In genomic region chr10:63338914-63339643, GRCm38 (mm10) we compare ENCODE assay signal across 8 mouse cellular contexts. TPM values are rescaled to one million over a fixed set of nuclear protein-coding genes. Genes with fewer than 3 reads are reported as not detected.
DNase-seq lines count a peak whose midpoint lies in the region; ATAC-seq and TF ChIP-seq lines count a peak whose summit lies in the region.

No protein-coding gene starts in this region.

- under 1% methylated on average over 68 of the region's 74 CpGs for WGBS in embryonic facial prominence, embryonic 12.5 days
- WGBS in kidney, adult 2 months = 2% methylated on average over 73 of the region's 74 CpGs
- under 1% methylated on average over 44 of the region's 74 CpGs for WGBS in limb, embryonic 11.5 days
- under 1% methylated on average over 60 of the region's 74 CpGs for WGBS in midbrain, embryonic 13.5 days
- 1% methylated on average over 70 of the region's 74 CpGs for WGBS in small intestine, adult 2 months

- peak overlapping the region; percentile 55 for H3K4me2 ChIP-seq in embryonic facial prominence, embryonic 12.5 days (replicated peaks)
- H3K4me2 ChIP-seq in limb, embryonic 11.5 days (ENCODE audit: low read depth, severe bottlenecking) = peak overlapping the region; percentile 80
- peak overlapping the region; percentile 58 for H3K4me2 ChIP-seq in midbrain, embryonic 13.5 days (replicated peaks)

- TF ChIP-seq CTCF in kidney, adult 2 months (conservative IDR thresholded peaks at IDR 0.05; ENCODE audit: insufficient read depth, insufficient read length, low read depth, low read length) = no peak
- no peak for TF ChIP-seq CTCF in small intestine, adult 2 months (IDR thresholded peaks at IDR 0.05; ENCODE audit: extremely low read depth, insufficient read length, insufficient replicate concordance, low read depth, low read length)

- ATAC-seq in embryonic facial prominence, embryonic 12.5 days (ENCODE audit: insufficient number of reproducible peaks, insufficient read depth, low FRiP score, low TSS enrichment) = peak; percentile 95
- ATAC-seq in limb, embryonic 11.5 days (ENCODE audit: insufficient number of reproducible peaks, low FRiP score, low TSS enrichment, low read depth) = peak; percentile 94
- peak; percentile 95 for ATAC-seq in midbrain, embryonic 13.5 days

- H3K27ac ChIP-seq in embryonic facial prominence, embryonic 12.5 days = peak overlapping the region; percentile 93
- peak overlapping the region; percentile 64 for H3K27ac ChIP-seq in kidney, adult 2 months (ENCODE audit: insufficient read depth, low read depth, low read length)
- peak overlapping the region; percentile 91 for H3K27ac ChIP-seq in limb, embryonic 11.5 days (replicated peaks; ENCODE audit: low read depth, low read length)
- peak overlapping the region; percentile 94 for H3K27ac ChIP-seq in midbrain, embryonic 13.5 days
- H3K27ac ChIP-seq in small intestine, adult 2 months (ENCODE audit: insufficient read depth, low read depth, low read length) = peak overlapping the region; percentile 79

- DNase-seq in 3T3-L1 (ENCODE audit: low read depth, low spot score) = peak; percentile 43
- peak; percentile 95 to 97 for DNase-seq in adrenal gland, postnatal 36 days
- DNase-seq in heart, adult 18-20 months = peak; percentile 92 to 95
- DNase-seq in kidney, adult 2 months = peak; percentile 96
- peak; percentile 93 for DNase-seq in limb, embryonic 11.5 days (ENCODE audit: low spot score)

- peak overlapping the region; percentile 73 for H3K4me3 ChIP-seq in embryonic facial prominence, embryonic 12.5 days
- H3K4me3 ChIP-seq in kidney, adult 2 months (ENCODE audit: insufficient read depth, low read depth, low read length) = peak overlapping the region; percentile 68
- H3K4me3 ChIP-seq in limb, embryonic 11.5 days (ENCODE audit: low read depth, low read length) = peak overlapping the region; percentile 62
- H3K4me3 ChIP-seq in midbrain, embryonic 13.5 days (replicated peaks) = peak overlapping the region; percentile 78
- H3K4me3 ChIP-seq in small intestine, adult 2 months (ENCODE audit: low read depth, low read length) = peak overlapping the region; percentile 93

- peaks cover 10% of the 10 kb centered on the region for H3K4me1 ChIP-seq in embryonic facial prominence, embryonic 12.5 days
- H3K4me1 ChIP-seq in kidney, adult 2 months (ENCODE audit: control insufficient read depth, insufficient read depth, low read length) = peaks cover 5% of the 10 kb centered on the region; the same call in 1 of the 2 replicates
- peaks cover 6% of the 10 kb centered on the region; the same call in 1 of the 2 replicates for H3K4me1 ChIP-seq in limb, embryonic 11.5 days (ENCODE audit: control insufficient read depth, insufficient read depth, low read length)
- peaks cover 23% of the 10 kb centered on the region for H3K4me1 ChIP-seq in midbrain, embryonic 13.5 days (replicated peaks)
- peaks cover 9% of the 10 kb centered on the region for H3K4me1 ChIP-seq in small intestine, adult 2 months (ENCODE audit: control insufficient read depth, insufficient read depth, insufficient read length, low read length)

- H3K9ac ChIP-seq in embryonic facial prominence, embryonic 12.5 days = peak overlapping the region; percentile 94
- peak overlapping the region; percentile 97 for H3K9ac ChIP-seq in limb, embryonic 11.5 days (ENCODE audit: low read length)
- H3K9ac ChIP-seq in midbrain, embryonic 13.5 days (replicated peaks) = peak overlapping the region; percentile 96

- H3K36me3 ChIP-seq in embryonic facial prominence, embryonic 12.5 days = peaks cover 7% of the 10 kb centered on the region; the same call in 1 of the 2 replicates
- no peaks in the 10 kb centered on the region; the same call in 1 of the 2 replicates for H3K36me3 ChIP-seq in kidney, adult 2 months (ENCODE audit: control insufficient read depth, insufficient read depth, low read length)
- peaks cover 5% of the 10 kb centered on the region; the same call in 1 of the 2 replicates for H3K36me3 ChIP-seq in limb, embryonic 11.5 days (ENCODE audit: control insufficient read depth, insufficient read depth, low read length)
- H3K36me3 ChIP-seq in midbrain, embryonic 13.5 days = peaks cover 8% of the 10 kb centered on the region; the same call in 1 of the 2 replicates
- H3K36me3 ChIP-seq in small intestine, adult 2 months (ENCODE audit: control insufficient read depth, insufficient read depth, low read length) = peaks cover 6% of the 10 kb centered on the region

- H3K9me3 ChIP-seq in embryonic facial prominence, embryonic 12.5 days = no peaks in the 10 kb centered on the region
- H3K9me3 ChIP-seq in limb, embryonic 11.5 days (ENCODE audit: control insufficient read depth, low read length) = no peaks in the 10 kb centered on the region
- no peaks in the 10 kb centered on the region for H3K9me3 ChIP-seq in midbrain, embryonic 13.5 days

- H3K27me3 ChIP-seq in embryonic facial prominence, embryonic 12.5 days = no peaks in the 10 kb centered on the region
- no peaks in the 10 kb centered on the region for H3K27me3 ChIP-seq in kidney, adult 2 months (replicated peaks; ENCODE audit: control insufficient read depth, insufficient read depth, low read length)
- H3K27me3 ChIP-seq in limb, embryonic 11.5 days (ENCODE audit: control insufficient read depth, insufficient read depth, low read length) = no peaks in the 10 kb centered on the region
- no peaks in the 10 kb centered on the region for H3K27me3 ChIP-seq in midbrain, embryonic 13.5 days
- H3K27me3 ChIP-seq in small intestine, adult 2 months (ENCODE audit: control insufficient read depth, insufficient read depth, low read length) = no peaks in the 10 kb centered on the region

- TF ChIP-seq POLR2A in kidney, adult 2 months (IDR thresholded peaks at IDR 0.05; ENCODE audit: low read depth, low read length) = peak; percentile 99
- peak; percentile 97 for TF ChIP-seq POLR2A in small intestine, adult 2 months (IDR thresholded peaks at IDR 0.05; ENCODE audit: low read depth, low read length)

RNA-seq across cellular contexts. Expression of gene Sirt1, which starts 42.4 kb away (rescaled TPM):
- 10 to 100 TPM; 19.1 to 21.4 TPM for total RNA-seq in adrenal gland, postnatal 36 days (2021)
- 7.3 and 8.3 TPM in 2 replicates for polyA plus RNA-seq in embryonic facial prominence, embryonic 12.5 days (2016; fragmentation: Nextera tagmentation; extraction: Ambion mirVana)
- total RNA-seq in heart, adult 18-20 months (2021) = 10 to 100 TPM; 10.0 to 12.5 TPM
- polyA plus RNA-seq in kidney, adult 2 months (2012; rRNA removed) = 3.3 and 4.6 TPM in 2 replicates
- polyA plus RNA-seq in limb, embryonic 11.5 days (2014; fragmentation: Nextera tagmentation; extraction: Ambion mirVana) = 13.0 and 15.6 TPM in 2 replicates
- 5.5 and 5.8 TPM in 2 replicates for polyA plus RNA-seq in midbrain, embryonic 13.5 days (2015; fragmentation: Nextera tagmentation; extraction: Ambion mirVana)
- polyA plus RNA-seq in small intestine, adult 2 months (2012; rRNA removed) = 1.7 and 4.6 TPM in 2 replicates

RNA-seq across cellular contexts. Expression of gene Dnajc12, which starts 43.2 kb away (rescaled TPM):
- 10 to 100 TPM; 16.0 to 19.1 TPM for total RNA-seq in adrenal gland, postnatal 36 days (2021)
- 11.0 and 11.6 TPM in 2 replicates for polyA plus RNA-seq in embryonic facial prominence, embryonic 12.5 days (2016; fragmentation: Nextera tagmentation; extraction: Ambion mirVana)
- 10 to 100 TPM; 14.2 to 15.5 TPM for total RNA-seq in heart, adult 18-20 months (2021)
- polyA plus RNA-seq in kidney, adult 2 months (2012; rRNA removed) = 44.3 and 70.7 TPM in 2 replicates
- polyA plus RNA-seq in limb, embryonic 11.5 days (2014; fragmentation: Nextera tagmentation; extraction: Ambion mirVana) = 11.7 and 14.7 TPM in 2 replicates
- polyA plus RNA-seq in midbrain, embryonic 13.5 days (2015; fragmentation: Nextera tagmentation; extraction: Ambion mirVana) = 15.9 and 21.7 TPM in 2 replicates
- polyA plus RNA-seq in small intestine, adult 2 months (2012; rRNA removed) = 0.15 and 0.22 TPM in 2 replicates

Comparison
In these comparisons a context has a peak if more than half of its experiments do, and no peak if none do; other contexts are left out.
1. Peak in every context shown above with its lines: DNase-seq, ATAC-seq, H3K4me3 ChIP-seq and H3K27ac ChIP-seq.
2. DNase-seq: peak in every context shown above with its lines; median percentile 96 in adrenal gland, postnatal 36 days; 96 in kidney, adult 2 months; 94 in heart, adult 18-20 months; 93 in limb, embryonic 11.5 days; 43 in 3T3-L1.